Mouse (Mus musculus): ENCODE results near the gene Olfr270.

The Olfr270 gene

GRCm38 (mm10) chr4:52964247-52964646, at the start of gene Olfr270:
Gene Olfr270 (plus strand): TSS chr4:52964547.
- no peak for DNase-seq (ENCODE audit: low read depth, low spot score)

- no peak for DNase-seq (ENCODE audit: low read depth, low spot score)
Measured at GRCm38 (mm10) chr4:52916659-52917310, 47.6 kb upstream of the Olfr270 start.

GRCm38 (mm10) chr4:52917311-52917688, 47.0 kb upstream of the Olfr270 start:
- DNase-seq (ENCODE audit: low read depth, low spot score), result no peak

GRCm38 (mm10) chr4:52919078-52919477, 45.3 kb upstream of the Olfr270 start, which contains the start of gene Olfr272:
Gene Olfr272 (minus strand): TSS chr4:52919178.
- no peak for DNase-seq (ENCODE audit: low read depth, low spot score)

GRCm38 (mm10) chr4:52930480-52930879, 33.9 kb upstream of the Olfr270 start:
- no peak for DNase-seq (ENCODE audit: low read depth, low spot score)

- no peak for DNase-seq (ENCODE audit: low read depth, low spot score)
Measured at GRCm38 (mm10) chr4:52946665-52947064, 17.7 kb upstream of the Olfr270 start.

- no peak for DNase-seq (ENCODE audit: low read depth, low spot score)
Measured at GRCm38 (mm10) chr4:52949005-52949404, 15.3 kb upstream of the Olfr270 start.

- DNase-seq (ENCODE audit: low read depth, low spot score), result no peak
Measured at GRCm38 (mm10) chr4:52958693-52959092, 5.7 kb upstream of the Olfr270 start.

- no peak for DNase-seq (ENCODE audit: low read depth, low spot score)
Measured at GRCm38 (mm10) chr4:52985216-52985615, 20.9 kb downstream of the Olfr270 start.

GRCm38 (mm10) chr4:52986266-52986665, 21.9 kb downstream of the Olfr270 start:
- DNase-seq (ENCODE audit: low read depth, low spot score), result no peak

- DNase-seq (ENCODE audit: low read depth, low spot score), result no peak
Measured at GRCm38 (mm10) chr4:52989248-52989647, 24.9 kb downstream of the Olfr270 start, which contains the start of gene Nipsnap3a. Gene Nipsnap3a (plus strand): TSS chr4:52989272.

- DNase-seq (ENCODE audit: low read depth, low spot score), result peak; percentile 17
Measured at GRCm38 (mm10) chr4:52999449-52999848, 35.1 kb downstream of the Olfr270 start.

GRCm38 (mm10) chr4:53000154-53000553, 35.8 kb downstream of the Olfr270 start:
- DNase-seq (ENCODE audit: low read depth, low spot score), result no peak

- no peak for DNase-seq (ENCODE audit: low read depth, low spot score)
Measured at GRCm38 (mm10) chr4:53009183-53009582, 44.8 kb downstream of the Olfr270 start.

- DNase-seq (ENCODE audit: low read depth, low spot score), result no peak
Measured at GRCm38 (mm10) chr4:53009871-53010270, 45.5 kb downstream of the Olfr270 start.

GRCm38 (mm10) chr4:53011732-53012361, 47.5 kb downstream of the Olfr270 start, which contains the start of gene Nipsnap3b:
Gene Nipsnap3b (plus strand): TSS chr4:53011880.
- peak; percentile 92 for DNase-seq (ENCODE audit: low read depth, low spot score)

- DNase-seq (ENCODE audit: low read depth, low spot score), result no peak
Measured at GRCm38 (mm10) chr4:53014421-53014820, 50.1 kb downstream of the Olfr270 start.

- no peak for DNase-seq (ENCODE audit: low read depth, low spot score)
Measured at GRCm38 (mm10) chr4:53015024-53015423, 50.7 kb downstream of the Olfr270 start.

- DNase-seq (ENCODE audit: low read depth, low spot score), result no peak
Measured at GRCm38 (mm10) chr4:53018392-53018791, 54.0 kb downstream of the Olfr270 start.
